Mouse (Mus musculus): ENCODE measurements around the gene Gfm2.

- TF ChIP-seq CTCF (IDR thresholded peaks at IDR 0.05; ENCODE audit: low read depth) (peak; percentile 82), EP300 (optimal IDR thresholded peaks at IDR 0.05) (no peak)
Measured at GRCm38 (mm10) chr13:97205052-97205701, 67.4 kb downstream of the Gfm2 start.

All from stomach, postnatal 0 days (tissue).